Mouse (Mus musculus): ENCODE data around the gene A630073D07Rik.

GRCm38 (mm10) chr6:132700907-132701306 lies 49.6 kb upstream of the A630073D07Rik start, which contains the start of gene Tas2r121:
- TF ChIP-seq CTCF (IDR thresholded peaks at IDR 0.05; ENCODE audit: borderline replicate concordance, control insufficient read depth, extremely low read depth, insufficient read depth, low read length, poor library complexity) (no peak), POLR2A (IDR thresholded peaks at IDR 0.05; ENCODE audit: control insufficient read depth, extremely low read depth, insufficient read depth, low read length, poor library complexity) (no peak)

Data from thymus, adult 2 months (tissue).